Mouse (Mus musculus): Measurements from ENCODE around the gene Prkcsh.

The Prkcsh gene

DNA sequence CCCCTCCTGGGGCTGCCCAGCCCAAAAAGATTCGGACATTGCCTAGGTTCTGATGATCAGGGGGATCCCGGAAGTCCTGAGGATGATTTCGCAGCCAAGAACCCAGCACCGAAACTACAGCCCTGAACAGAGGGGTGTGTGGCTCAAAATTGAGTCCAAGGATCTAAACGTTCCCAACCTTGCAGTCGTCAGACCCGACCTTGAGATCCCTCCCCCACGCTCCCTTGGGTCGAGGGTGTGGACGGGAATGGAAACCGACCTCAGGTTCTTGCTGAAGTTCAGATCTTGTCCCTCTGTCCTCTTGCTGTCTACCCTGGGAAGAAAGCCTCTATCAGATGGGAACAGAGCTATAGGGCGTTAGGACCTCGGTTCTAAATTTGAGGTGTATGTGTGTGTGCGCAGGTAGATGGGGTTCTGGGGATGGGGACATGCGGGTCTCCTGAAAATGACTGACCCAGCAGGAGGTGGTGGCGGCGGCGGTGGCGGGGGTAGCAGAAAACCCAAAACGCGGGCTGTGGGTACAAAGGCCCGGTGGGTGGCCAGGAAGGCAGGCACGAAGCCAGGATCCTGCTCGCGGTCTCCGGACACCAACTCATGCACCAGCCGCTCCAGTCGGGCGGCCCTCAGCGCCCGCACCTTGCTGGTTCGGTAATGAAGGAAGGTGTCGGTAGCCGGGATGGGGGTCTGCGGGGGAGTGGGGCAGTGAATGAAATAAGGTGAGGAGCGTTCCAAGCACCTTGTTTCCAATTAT lies 14.8 kb upstream of the Prkcsh start:
- DNase-seq, result no peak

DNA sequence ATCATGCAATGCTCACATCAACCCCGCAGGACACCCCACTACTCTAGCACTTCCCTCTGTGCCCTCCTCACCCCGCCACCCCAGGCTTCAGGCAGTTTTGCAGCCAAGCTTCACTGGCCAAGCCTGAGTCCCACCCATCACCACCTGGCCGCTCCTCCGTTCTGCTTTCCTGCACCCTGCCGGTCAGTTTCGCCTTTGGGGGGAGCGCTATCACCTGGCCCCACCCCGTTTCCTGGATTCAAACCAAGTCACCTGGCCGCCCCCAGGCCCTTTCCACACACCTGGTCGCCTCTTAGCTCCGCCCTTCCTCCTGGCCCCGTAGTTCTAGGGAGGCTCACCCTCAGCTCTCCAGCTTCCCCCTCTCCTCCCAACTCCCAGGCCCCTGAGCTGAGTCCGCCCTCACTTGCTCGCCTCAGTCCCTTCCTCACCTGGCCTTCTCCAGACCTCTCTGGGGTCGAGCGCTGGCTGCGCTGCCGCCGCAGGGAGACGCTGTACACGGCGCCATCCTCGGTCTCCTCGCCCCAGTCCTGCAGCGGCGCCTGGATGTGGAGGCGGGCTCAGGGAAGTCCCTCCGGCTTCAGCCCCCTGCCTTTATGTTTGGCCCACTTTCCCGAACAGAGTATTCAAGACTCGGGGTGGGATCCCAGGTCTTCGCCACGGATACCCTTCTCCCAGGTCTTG lies 14.0 kb upstream of the Prkcsh start:
- DNase-seq, result no peak

DNA sequence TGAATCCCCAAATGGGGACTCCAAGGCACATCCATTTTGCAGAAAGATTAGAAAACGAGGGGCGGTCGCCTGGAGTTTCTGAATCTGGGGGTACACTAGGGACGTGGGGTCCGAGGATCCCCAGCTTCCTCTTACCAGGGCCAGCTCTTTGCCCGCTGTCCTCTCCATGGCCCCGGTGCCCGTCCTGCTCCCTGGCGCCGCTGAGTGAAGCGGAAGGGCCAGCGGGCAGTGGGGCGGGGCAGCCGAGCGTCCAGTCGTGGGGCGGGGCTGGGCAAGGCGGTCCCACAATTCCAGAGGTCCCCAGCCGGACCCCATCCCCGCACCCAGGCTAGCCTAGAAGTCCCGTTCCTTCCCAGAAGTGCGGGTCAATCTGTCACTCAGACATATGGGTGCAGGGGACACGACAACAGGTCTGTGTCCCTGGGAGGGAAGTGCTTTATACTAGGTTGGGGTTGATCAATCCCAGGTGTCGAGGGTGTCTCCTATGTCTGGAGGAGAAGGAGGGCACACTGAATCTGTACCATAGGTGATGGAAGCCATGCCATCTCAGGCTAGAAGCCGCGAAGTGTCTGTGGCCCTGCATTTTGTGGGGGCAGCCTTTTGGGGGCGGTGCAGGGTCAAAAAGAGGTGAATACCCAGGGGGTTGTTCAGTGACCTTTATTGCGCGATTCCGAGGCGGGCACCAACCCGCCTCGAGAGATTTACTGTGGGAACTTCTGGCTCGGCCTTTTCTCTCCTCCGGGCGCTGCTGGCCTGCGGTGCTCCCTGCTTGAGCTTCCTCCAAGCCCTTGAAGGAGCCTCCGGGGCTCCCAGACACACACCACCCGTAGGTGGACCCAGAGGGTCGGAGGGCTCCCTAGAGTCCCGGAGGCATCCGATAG lies 13.1 kb upstream of the Prkcsh start, which contains the start of gene Rgl3:
Gene Rgl3 (minus strand): TSS at position 217 of the 881 bp plus-strand sequence.
- DNase-seq, result peak; percentile 74

DNA sequence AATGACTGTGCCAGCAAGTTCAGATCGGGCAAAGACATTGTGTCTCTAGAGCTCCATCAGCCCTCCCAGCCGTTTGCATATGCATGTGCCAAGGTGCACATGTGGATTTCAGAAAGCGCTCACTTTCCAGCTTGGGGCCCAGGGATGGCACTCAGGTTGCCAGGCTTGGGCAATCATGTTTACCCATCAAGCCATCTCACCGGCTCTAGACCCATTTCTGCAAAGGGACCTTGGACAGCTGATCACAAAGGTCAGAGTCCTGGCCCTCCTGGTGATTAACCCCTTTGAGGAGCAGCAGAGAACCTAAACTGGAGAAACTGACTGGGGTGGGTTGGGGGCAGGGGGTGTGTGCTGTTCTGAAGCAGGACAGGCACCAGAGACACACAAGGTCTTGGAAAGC lies 10.4 kb upstream of the Prkcsh start:
- no peak for DNase-seq

DNA sequence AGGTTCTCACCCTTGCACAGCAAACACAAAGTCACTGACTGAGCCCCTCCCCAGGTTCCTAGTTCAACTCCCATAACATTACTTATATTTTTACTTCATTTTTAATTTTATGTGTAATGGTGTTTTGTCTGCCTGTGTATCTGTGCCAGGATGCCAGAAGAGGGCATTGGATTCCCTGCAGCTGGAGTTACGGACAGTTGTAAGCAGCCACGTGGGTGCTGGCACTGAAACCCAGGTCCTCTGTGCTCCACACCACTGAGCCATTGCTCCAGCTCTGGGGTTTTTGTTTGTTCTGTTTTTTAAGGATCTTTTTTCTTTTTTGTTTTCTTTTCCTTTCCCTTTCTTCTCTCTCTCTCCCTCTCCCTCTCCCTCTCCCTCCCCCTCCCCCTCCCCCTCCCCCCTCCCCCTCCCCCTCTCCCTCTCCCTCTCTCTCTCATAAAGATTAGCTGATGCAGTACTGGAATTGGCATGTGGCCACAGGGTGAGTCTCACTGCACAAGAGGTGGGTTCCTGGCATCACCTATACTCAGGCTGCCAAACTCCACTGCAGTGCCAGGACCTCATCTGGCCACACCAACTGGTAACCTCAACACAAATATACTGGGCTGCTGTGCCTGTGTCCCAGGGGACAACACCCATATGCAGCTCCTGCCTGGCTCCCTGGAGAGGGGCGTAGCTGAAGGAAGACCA lies 6.3 kb upstream of the Prkcsh start:
- no peak for DNase-seq

DNA sequence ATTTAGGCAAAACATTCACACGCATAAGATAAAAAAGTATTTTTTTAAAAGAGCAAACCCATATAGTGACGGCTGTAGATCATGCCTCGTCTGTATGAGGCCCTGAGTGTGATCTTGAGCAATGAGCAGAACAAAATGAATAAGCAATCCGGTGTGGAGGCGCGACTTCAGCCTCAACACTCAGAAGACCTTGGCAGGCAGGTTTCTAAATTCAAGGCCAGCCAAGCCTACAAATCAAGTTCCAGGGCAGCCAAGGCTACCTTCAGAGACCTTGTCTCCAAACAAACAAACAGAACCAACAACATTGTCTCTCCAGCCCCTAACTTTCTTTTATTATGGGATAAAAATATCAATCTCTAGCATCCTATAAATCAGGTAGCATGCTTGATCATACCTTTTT lies 2.3 kb upstream of the Prkcsh start:
- DNase-seq, result no peak

DNA sequence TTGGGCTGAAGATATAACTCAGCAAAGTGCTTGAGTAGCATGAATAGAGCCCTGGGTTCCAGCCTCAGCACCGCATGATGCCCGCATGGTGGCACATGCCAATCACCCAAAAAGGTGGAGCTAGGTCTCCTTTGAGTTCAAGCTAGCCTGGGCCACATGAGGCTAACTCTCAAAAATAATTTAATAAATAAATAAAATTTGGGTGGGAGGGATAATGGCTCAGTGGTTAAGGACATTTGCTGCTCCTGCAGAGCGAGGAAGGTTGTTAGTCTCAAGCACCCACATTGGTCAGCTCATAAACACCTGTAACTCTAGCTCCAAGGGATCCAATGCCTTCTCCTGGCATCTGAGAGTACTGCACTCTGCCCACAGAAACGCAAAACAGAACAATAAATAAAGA lies 973 bp upstream of the Prkcsh start:
- no peak for DNase-seq

DNA sequence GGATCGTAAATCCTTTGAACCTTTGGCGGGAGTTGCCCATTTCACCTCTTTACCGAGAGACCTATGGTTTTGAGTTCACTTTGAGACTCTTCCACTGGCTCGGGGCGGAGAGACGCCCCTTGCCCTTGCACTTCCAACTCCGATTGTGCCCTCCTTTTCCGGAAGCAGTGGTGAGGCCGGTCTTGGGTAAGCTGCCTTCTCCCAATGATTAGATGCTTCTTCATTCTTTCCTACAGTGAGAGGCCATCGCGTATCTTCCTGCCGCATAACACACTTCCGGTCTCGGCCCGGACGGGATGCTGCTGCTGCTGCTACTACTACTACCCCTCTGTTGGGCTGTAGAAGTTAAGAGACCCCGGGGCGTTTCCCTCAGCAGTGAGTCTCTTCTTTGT lies 553 bp downstream of the Prkcsh start:
- DNase-seq, result peak; percentile 14

DNA sequence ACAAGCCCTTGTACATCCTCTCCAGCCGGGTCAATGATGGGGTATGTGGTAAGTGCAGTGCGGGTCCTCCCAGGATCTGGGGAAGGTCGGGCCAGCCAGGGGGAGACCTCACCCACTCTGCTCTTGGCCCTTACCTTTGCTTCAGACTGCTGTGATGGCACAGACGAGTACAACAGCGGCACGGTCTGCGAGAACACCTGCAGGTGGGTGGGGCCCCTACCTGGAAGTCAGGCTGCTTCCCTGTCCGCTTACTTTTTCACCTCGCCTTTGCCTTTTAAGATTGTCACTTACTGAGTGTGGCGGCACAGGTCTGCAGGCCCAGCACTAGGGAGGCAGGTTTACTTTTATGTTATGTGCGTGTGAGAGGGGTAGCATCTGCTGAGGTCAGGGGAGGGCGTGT lies 1.9 kb downstream of the Prkcsh start:
- DNase-seq, result no peak

DNA sequence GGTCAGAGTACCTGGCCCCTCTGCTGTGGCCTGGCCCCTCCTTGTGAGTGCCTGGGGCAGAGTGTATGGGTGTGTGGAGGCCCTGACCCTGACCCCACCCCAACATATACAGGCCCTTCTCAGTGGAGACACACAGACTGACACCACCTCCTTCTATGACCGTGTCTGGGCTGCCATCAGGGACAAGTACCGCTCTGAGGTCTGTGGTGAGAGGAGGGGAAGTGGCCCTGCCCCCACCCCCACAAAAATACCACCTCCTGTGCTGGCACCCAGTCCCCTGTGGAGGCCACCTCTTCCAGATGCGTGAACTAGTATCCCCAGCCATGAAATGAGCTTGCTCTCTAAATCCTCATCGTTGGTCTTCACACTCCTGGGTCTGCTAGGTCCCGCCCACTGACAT lies 8.4 kb downstream of the Prkcsh start:
- no peak for DNase-seq

DNA sequence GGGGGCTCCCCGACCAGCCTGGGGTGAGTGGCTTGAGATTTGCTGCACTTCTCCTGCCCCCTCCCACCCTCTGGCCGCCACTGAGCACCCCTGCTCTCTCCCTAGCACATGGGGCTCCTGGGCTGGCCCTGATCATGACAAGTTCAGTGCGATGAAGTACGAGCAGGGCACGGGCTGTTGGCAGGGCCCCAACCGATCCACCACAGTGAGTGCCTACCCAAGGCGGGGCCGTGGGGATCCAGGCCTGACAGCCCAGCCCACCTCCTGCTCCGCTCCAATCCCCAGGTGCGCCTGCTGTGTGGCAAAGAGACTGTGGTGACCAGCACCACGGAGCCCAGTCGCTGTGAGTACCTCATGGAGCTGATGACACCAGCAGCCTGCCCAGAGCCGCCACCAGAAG lies 10.1 kb downstream of the Prkcsh start:
- DNase-seq, result no peak

DNA sequence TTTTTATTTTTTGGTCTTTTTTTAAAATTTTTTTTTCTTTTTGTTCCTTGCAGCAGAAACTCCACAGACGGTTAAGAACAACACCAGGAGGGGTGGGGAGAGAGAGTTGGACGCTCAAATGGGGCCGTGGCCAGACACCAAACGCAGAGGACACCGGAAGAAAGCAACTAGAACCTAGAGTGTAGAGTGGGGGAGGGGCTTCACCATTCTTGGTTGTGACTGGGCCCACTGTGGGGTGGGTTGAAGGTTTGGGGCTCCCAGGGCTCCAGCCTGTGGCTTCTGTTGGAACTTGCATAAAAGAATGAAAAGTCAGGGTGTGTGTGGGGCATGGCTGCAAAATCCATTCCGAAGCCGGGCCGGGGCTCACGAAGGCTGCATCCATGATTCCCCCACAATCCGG lies 13.6 kb downstream of the Prkcsh start:
- DNase-seq, result no peak

DNA sequence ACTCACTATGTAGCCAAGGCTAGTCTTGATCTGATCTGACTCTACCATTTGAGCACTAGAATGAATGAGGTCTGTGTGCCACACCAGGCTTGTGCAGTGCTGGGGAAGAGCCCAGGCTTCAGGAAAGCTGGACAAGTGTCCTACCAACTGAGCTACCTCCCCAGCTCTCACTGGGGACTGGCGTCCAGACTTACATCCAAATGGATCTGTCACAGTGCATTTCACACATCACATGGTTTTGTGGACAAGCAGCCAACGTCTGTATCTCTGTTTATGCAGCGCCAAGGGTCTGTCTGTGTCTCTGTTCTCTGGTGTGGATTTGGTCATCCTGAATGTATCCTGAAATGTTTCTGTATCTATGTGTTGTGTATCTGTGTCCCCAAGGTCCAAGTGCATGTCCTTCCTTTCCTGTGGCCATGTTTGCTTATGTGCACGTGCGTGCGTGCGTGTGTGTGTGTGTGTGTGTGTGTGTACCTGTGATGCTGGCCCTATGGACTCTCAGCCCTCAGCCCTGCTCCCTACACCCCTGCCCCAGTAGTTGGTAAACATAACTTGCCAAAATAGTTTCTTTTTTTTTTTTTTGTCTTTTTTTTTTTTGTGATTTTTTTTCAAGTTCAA lies 14.7 kb downstream of the Prkcsh start:
- no peak for DNase-seq

DNA sequence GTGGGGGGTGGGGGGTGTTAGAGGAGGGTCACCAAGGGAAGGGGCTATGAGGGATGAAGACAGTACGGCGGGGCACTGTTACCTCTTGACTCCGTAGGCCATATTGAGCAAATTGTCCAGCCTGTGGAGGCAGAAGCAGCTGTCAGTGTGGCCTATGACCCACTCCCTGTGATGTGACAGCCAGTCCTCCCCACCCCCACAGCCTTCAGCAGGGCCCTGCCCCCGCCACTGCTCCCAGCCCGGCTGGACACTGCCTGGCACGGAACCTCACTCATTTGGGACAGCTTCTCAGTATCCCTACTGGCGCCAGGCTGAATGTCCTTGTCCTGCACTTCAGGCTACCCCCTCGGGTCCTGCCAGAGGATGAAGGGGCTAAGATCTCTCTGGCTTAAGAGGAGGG lies 22.0 kb downstream of the Prkcsh start:
- DNase-seq, result peak; percentile 29

DNA sequence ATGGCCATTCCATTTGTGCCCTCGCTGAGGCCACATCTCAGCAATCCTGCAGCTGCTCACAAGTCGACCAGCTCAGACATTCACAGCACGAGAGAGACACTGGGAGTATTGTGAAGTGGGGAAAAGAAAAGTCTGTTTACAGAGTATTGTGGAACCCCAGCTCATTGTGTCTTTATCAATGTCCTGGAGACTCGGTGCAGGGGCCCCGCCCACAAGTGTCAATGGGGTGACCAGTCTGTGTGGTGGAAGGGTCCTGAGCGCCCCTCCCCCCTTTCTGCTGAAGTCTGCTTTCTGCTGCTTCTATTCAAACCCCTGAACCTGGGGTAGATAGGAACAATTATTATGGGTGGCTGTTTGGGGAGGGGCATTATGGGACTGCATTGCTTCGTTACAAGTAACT lies 25.9 kb downstream of the Prkcsh start:
- no peak for DNase-seq

DNA sequence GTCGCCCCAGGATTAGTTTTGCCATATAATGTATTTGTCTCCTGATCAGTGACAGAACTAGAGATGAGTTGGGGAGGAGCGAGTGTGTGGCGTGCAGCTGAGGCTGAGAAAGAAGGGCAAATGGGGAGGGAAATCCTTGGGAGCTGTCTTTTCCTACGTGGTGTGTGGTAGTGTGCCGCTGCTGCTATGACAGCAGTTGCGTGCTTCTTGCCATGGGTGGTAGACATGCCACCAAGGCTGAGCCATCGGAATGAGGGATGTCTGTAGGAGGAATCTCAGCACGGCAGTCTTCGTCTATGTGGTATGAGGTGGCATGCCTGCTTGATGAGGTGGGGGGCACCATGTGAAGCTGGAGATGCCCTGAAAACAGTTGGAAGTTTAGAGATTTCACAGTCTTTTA lies 27.8 kb downstream of the Prkcsh start:
- DNase-seq, result no peak

DNA sequence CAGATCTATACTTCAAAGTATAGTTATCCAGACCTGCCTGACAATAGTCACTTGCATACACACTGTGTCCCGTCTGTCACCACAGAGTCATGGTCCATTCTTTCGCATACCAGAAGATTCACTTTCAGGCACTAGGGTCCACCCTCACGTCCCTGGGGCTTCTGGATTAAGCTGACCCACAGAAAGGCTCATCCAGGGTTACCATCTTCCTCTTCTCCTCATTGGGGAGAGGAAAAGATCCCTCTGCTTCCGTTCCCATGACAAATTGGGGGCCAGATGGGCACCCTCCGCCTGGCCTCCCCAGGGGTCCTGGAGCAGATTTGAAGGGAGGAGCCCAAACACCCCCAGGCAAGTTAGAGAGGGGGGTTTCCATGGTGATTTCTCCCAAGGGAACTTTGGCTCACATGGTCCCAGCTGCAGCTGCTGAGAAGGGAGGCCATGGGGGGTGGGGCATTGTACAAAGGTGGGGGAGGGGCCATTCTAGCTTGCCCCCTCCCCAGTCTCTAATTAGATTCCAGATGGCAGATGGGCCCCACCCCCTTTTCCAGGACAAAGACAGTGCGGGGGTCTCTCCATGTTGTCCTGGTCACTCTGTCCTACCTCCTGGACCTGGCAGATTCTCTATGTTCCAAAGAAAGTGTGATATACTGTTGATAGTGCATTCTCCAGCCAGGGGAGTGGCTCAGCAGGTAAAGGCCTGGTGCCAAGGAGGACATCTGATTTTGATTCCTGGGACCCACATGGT lies 32.9 kb downstream of the Prkcsh start:
- DNase-seq, result no peak

DNA sequence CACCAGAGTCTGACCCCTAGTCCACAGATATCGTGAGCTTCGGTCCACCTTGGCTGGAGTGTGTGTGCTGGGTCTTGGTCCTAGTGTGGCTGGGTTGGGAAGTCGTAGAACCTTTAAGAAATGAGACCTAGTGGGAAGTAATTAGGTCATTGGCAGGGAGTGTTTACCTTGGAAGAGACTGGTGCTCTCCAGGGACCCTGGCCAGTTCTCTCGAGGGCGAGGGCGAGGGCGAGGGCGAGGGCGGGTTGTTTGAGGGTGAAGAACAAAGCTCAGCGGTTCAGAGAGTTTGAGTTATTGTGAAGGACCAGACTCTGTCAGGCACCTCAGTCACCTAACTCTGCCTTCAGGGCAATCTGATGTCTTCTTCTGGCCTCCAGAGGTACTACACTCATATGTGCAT lies 35.2 kb downstream of the Prkcsh start:
- DNase-seq, result no peak

DNA sequence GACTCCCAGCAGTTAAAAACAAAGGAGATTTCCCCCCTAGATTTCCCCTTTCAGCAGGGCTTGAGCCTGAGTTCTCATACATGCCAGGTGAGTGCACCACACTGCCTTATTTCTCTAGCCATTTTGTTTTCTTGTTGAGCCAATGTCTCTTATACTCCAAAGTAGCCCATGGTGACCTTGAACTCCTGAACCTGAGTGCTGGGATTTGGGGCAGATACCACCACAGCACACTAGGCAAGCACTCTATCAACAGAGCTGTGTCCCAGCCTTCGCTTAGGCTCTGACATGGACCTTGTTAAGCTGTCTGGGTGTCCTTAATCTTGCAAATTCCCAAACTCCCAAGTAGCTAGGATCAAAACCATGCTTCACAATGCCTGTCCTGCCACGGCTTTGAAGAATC lies 39.2 kb downstream of the Prkcsh start:
- no peak for DNase-seq

DNA sequence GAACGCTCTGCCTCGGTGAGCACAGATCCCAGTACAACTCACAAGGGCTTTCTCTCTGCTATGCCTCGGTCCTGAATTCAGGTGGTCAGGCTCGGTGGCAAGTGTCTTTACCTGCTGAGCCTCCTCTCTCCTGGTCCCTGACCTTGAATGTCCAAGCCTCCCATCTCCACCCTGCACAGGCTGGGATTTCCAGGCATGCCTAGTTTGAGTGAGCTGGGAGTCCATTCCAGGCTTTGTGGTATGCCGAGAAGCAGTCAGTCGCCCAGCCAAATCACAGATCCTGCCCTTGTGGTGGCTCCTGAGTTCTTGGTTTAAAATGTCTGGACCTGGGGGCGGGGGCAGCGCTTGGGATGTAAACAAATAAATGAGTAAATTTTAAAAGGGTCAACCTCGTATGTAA lies 44.7 kb downstream of the Prkcsh start:
- DNase-seq, result no peak

DNA sequence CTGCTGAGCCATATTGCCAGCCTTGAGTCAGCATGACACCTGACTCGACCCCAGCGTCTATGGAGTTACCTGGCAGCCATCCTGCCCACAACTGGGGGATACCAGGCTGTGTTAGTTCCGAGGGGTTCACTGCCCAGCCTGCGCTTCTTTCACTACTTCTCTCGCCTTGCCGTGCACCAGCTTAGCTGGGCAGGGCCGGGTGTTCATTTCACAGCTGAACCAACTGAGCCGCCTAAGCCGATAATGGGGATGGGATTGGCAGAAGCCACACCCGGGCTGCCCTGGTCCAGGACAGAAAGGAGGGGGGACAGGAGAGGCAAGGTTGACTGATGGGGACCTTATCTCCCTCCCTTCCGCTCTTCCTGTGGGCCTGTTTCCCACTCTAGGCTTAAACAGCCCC lies 46.7 kb downstream of the Prkcsh start:
- no peak for DNase-seq

DNA sequence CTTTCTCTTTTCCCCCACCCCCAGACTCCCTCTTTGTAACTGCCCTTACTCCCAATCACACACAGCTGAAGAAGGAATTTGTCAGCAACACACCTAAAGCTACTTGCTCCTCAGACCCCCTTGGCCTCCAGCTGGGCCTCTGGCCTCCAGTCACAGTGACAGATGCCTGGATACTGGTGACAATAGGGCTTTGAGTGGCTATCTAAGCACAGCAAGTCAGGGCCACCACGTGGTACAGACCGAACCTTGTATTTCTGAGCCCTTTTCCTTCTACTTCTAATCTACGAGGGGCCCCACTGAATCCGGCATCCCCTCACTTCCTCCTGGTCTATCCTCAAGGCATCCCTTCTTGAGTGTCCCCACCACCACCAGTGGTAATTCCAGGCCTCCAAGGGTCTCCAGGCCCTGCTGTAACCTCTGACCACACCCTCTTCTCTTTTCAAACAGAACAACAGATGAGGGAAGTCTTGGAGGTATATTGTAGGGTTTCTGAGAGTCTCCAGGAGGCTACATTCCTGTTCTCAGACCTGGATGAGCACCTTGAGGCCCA lies 47.2 kb downstream of the Prkcsh start:
- no peak for DNase-seq
